8 mouse cellular contexts compared by ENCODE assay signal in the genomic region with DNA sequence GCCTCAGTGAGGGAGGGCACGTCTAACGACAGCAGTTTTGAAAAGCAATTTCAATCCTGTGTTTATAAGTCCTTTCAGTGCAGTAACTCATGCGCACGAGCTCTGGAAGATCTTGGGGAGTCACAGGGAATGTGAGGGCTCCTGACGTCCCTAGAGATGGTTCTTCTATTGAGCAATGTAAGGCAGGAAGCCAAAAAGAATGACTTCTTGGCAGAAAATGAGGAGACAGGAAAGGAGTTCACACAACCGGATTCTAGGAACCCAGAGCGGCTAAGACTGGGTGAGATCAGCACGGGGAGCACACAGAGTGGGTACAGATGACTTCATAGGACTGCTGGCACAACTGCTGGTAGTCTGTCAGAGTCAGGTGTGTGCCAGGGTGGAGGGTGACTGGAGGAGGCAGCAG. TPM values are rescaled to one million over a fixed set of nuclear protein-coding genes. Genes with fewer than 3 reads are reported as not detected.
DNase-seq lines count a peak whose midpoint lies in the region; ATAC-seq and TF ChIP-seq lines count a peak whose summit lies in the region.
"Had no signal": no experiment of that assay in that cellular context is flagged by ENCODE, and none has a peak within 500 bp of the region (broad histone marks: within the 10 kb centered on the region; RNA-seq: fewer than 3 reads in every experiment).

No protein-coding gene starts in this region.

- no peak overlapping the region for H3K4me3 ChIP-seq in layer of hippocampus, adult 2 months
- H3K4me3 ChIP-seq in kidney, adult 2 months (ENCODE audit: insufficient read depth, low read depth, low read length) = no peak overlapping the region
- H3K4me3 ChIP-seq in myocyte = no peak overlapping the region
- H3K4me3 ChIP-seq in forebrain, embryonic 11.5 days (ENCODE audit: low read depth, low read length) = no peak overlapping the region

- 26% methylated on average over 8 of the region's 8 CpGs for WGBS in kidney, adult 2 months
- 50% methylated on average over 8 of the region's 8 CpGs for WGBS in forebrain, embryonic 11.5 days

- H3K4me2 ChIP-seq in myocyte (ENCODE audit: low read depth) = peak overlapping the region; percentile 84
- no peak overlapping the region for H3K4me2 ChIP-seq in forebrain, embryonic 11.5 days (ENCODE audit: low read depth, low read length, severe bottlenecking)

- no peaks in the 10 kb centered on the region for H3K36me3 ChIP-seq in kidney, adult 2 months (ENCODE audit: control insufficient read depth, insufficient read depth, low read length)
- no peaks in the 10 kb centered on the region for H3K36me3 ChIP-seq in myocyte (ENCODE audit: control insufficient read depth, insufficient read depth)
- H3K36me3 ChIP-seq in forebrain, embryonic 11.5 days (ENCODE audit: control insufficient read depth, insufficient read depth, low read length) = no peaks in the 10 kb centered on the region

- no peak overlapping the region for H3ac ChIP-seq in myocyte (ENCODE audit: control insufficient read depth, insufficient read length)

- no peak for DNase-seq in layer of hippocampus, adult 2 months (ENCODE audit: low spot score in 2 of 2)
- no peak for DNase-seq in layer of hippocampus, postnatal 36 days
- DNase-seq in brain, adult 2 months (ENCODE audit: low read depth, low spot score) = peak; percentile 67
- peak; percentile 94 for DNase-seq in kidney, adult 2 months
- no peak for DNase-seq in forebrain, embryonic 11.5 days (ENCODE audit: low spot score)
- DNase-seq: thymus, postnatal 14 days had no signal

- H3K9me3 ChIP-seq in forebrain, embryonic 11.5 days (ENCODE audit: control insufficient read depth, low read length) = no peaks in the 10 kb centered on the region

- no peak for TF ChIP-seq CTCF in layer of hippocampus, adult 2 months (conservative IDR thresholded peaks at IDR 0.05)
- TF ChIP-seq CTCF in kidney, adult 2 months (conservative IDR thresholded peaks at IDR 0.05; ENCODE audit: insufficient read depth, insufficient read length, low read depth, low read length) = no peak

- H3K4me1 ChIP-seq in kidney, adult 2 months (ENCODE audit: control insufficient read depth, insufficient read depth, low read length) = peaks cover 38% of the 10 kb centered on the region
- peaks cover 4% of the 10 kb centered on the region; the same call in 1 of the 2 replicates for H3K4me1 ChIP-seq in forebrain, embryonic 11.5 days (replicated peaks; ENCODE audit: control insufficient read depth, insufficient read depth, low read length)

- H3K9ac ChIP-seq in forebrain, embryonic 11.5 days (ENCODE audit: low read length) = no peak overlapping the region

- H3K27me3 ChIP-seq in kidney, adult 2 months (replicated peaks; ENCODE audit: control insufficient read depth, insufficient read depth, low read length) = no peaks in the 10 kb centered on the region
- H3K27me3 ChIP-seq in myocyte (ENCODE audit: control insufficient read depth, insufficient read depth, insufficient read length) = no peaks in the 10 kb centered on the region
- H3K27me3 ChIP-seq in forebrain, embryonic 11.5 days (ENCODE audit: control insufficient read depth, insufficient read depth, low read length) = no peaks in the 10 kb centered on the region

- peaks cover 32% of the 10 kb centered on the region for H3K79me2 ChIP-seq in myocyte (ENCODE audit: control insufficient read depth, insufficient read depth)

- no peak for ATAC-seq in erythroblast, adult 5-6 weeks (replicated peaks; ENCODE audit: low FRiP score, poor library complexity, severe bottlenecking)
- no peak for ATAC-seq in forebrain, embryonic 11.5 days (replicated peaks; ENCODE audit: low FRiP score)

- peak overlapping the region; percentile 85 for H3K27ac ChIP-seq in layer of hippocampus, adult 2 months
- peak overlapping the region; percentile 37; the same call in 1 of the 2 replicates for H3K27ac ChIP-seq in kidney, adult 2 months (ENCODE audit: insufficient read depth, low read depth, low read length)
- H3K27ac ChIP-seq in forebrain, embryonic 11.5 days (ENCODE audit: low read depth, low read length) = no peak overlapping the region

- TF ChIP-seq POLR2A in kidney, adult 2 months (IDR thresholded peaks at IDR 0.05; ENCODE audit: low read depth, low read length) = no peak
- no peak for TF ChIP-seq POLR2A in myocyte (IDR thresholded peaks at IDR 0.05; ENCODE audit: insufficient read length, low read depth)

TF ChIP-seq in myocyte, 11 proteins besides CTCF, POLR2A, EP300 and RAD21:
- TF ChIP-seq CEBPB (IDR thresholded peaks at IDR 0.05; ENCODE audit: insufficient read depth, poor library complexity, severe bottlenecking) (peak; percentile 98), SRF (IDR thresholded peaks at IDR 0.05; ENCODE audit: control insufficient read depth, insufficient read length, low read depth) (no peak), MYOD1 (IDR thresholded peaks at IDR 0.05; ENCODE audit: control insufficient read depth in 1 of 3, insufficient read length in 2 of 3, low read depth in 2 of 3) (peak in 1 of 3 experiments; percentile 55), MYOG (IDR thresholded peaks at IDR 0.05; ENCODE audit: control insufficient read depth in 1 of 3, insufficient read depth in 1 of 3, insufficient read length in 2 of 3, low read depth in 2 of 3) (peak in 1 of 3 experiments; percentile 34)

RNA-seq across cellular contexts. Expression of a gene that starts 25.0 kb away (rescaled TPM):
- 10 to 100 TPM; 58.7 to 59.4 TPM for total RNA-seq in layer of hippocampus, adult 2 months (2021)
- total RNA-seq in layer of hippocampus, postnatal 36 days (2021) = 10 to 100 TPM; 53.2 to 54.2 TPM
- polyA plus RNA-seq in kidney, adult 2 months (2012; rRNA removed) = 21.8 and 26.9 TPM in 2 replicates
- 5.7 TPM for polyA plus RNA-seq in myocyte (2012; fragmentation: generic; extraction: Trizol)
- 0.58 and 1.0 TPM in 2 replicates for total RNA-seq in erythroblast, adult 5-6 weeks (2015; ENCODE audit: low replicate concordance)
- total RNA-seq in erythroblast, adult 5-6 weeks (2017; ENCODE audit: low replicate concordance) = 1.1 and 2.3 TPM in 2 replicates
- 0.32 and 0.56 TPM in 2 replicates for polyA plus RNA-seq in forebrain, embryonic 11.5 days (2014; fragmentation: Nextera tagmentation; extraction: Ambion mirVana)

Comparison
In these comparisons a context has a peak if more than half of its experiments do, and no peak if none do; other contexts are left out.
1. DNase-seq: peak in brain, adult 2 months (single experiment) and kidney, adult 2 months (single experiment); none in layer of hippocampus, adult 2 months (0 of 2), layer of hippocampus, postnatal 36 days (0 of 2) and forebrain, embryonic 11.5 days (single experiment).
2. RNA of a gene that starts 25.0 kb away (total RNA-seq): 58.7 to 59.4 TPM in layer of hippocampus, adult 2 months and 53.2 to 54.2 TPM in layer of hippocampus, postnatal 36 days; 0.58 to 2.3 TPM in erythroblast, adult 5-6 weeks; every median in the first group is over 10 times any median in the second.